Mouse (Mus musculus) kidney, embryonic 16.5 days (tissue): ENCODE results near the gene Tmem158. TPM values are rescaled to one million over a fixed set of nuclear protein-coding genes. Genes with fewer than 3 reads are reported as not detected.

Source experiments
- ATAC-seq: fragments of 200-750 bp; cut with Nextera tagmentation; 2 replicates; pipeline ENCODE4 v1.8.0; 2017; ENCODE audit warnings: moderate TSS enrichment; ENCODE audit not compliant: low FRiP score, low TSS enrichment
- H3K27ac ChIP-seq: fragments of 300-500 bp; sonication (generic); 2 replicates; pipeline ENCODE4 v1.5.1; 2014; ENCODE audit warnings: low read length
- H3K27me3 ChIP-seq: fragments of 300-500 bp; sonication (generic); 2 replicates; pipeline ENCODE4 v1.6.1; 2014; ENCODE audit warnings: low read length, control low read depth, mixed read lengths; ENCODE audit not compliant: insufficient read depth
- H3K36me3 ChIP-seq: fragments of 300-500 bp; sonication (generic); 2 replicates; pipeline ENCODE4 v1.6.1; 2014; ENCODE audit warnings: low read length, control low read depth, mixed read lengths; ENCODE audit not compliant: insufficient read depth
- H3K4me1 ChIP-seq: fragments of 300-500 bp; sonication (generic); 2 replicates; pipeline ENCODE4 v1.6.1; 2014; ENCODE audit warnings: low read length, control low read depth, mixed read lengths; ENCODE audit not compliant: insufficient read depth
- H3K4me2 ChIP-seq: fragments of 300-500 bp; sonication (generic); replicated peaks from 2 replicates; pipeline ENCODE4 v1.6.1; 2014; ENCODE audit warnings: low read depth, low read length
- H3K4me3 ChIP-seq: fragments of 300-500 bp; sonication (generic); 2 replicates; pipeline ENCODE4 v1.5.1; 2014; ENCODE audit warnings: mild to moderate bottlenecking, low read length
- H3K9ac ChIP-seq: fragments of 300-500 bp; sonication (generic); replicated peaks from 2 replicates; pipeline ENCODE4 v1.6.1; 2014; ENCODE audit warnings: low read length
- H3K9me3 ChIP-seq: fragments of 300-500 bp; sonication (generic); 2 replicates; pipeline ENCODE4 v1.6.1; 2016; ENCODE audit warnings: low read length, control low read depth
- WGBS: fragments of 180-500 bp; shearing (Covaris S2); extraction: QIAGEN DNeasy Blood & Tissue Kit; methylation state at CpG from one replicate; pipeline ENCODE4 v1.1.7; 2014; 5-methylcytosine and 5-hydroxymethylcytosine counted together
- polyA plus RNA-seq: library from polyadenylated mRNA; unstranded; fragments of >200 nt; fragmentation: Nextera tagmentation; extraction: Ambion mirVana; gene quantifications from 2 replicates; pipeline ENCODE4 v1.2.1, GENCODE M21; 2015

The Tmem158 gene
- polyA plus RNA-seq, 1 experiment from 2014 or later, result 4.7 TPM

GRCm38 (mm10) chr9:123285623-123286022 is 25.1 kb upstream of the Tmem158 start:
- Histone ChIP-seq H3K9ac (no peak overlapping the region), H3K36me3 (no peaks in the 10 kb centered on the region), H3K27ac (no peak overlapping the region), H3K27me3 (0 out of 2 replicates have a peak, but pooled peaks cover 2% of the 10 kb centered on the region), H3K4me1 (no peaks in the 10 kb centered on the region), H3K9me3 (no peaks in the 10 kb centered on the region), H3K4me2 (no peak overlapping the region), H3K4me3 (no peak overlapping the region)
- no peak for ATAC-seq
- WGBS, result 40% methylated on average over 4 of the region's 4 CpGs

DNA sequence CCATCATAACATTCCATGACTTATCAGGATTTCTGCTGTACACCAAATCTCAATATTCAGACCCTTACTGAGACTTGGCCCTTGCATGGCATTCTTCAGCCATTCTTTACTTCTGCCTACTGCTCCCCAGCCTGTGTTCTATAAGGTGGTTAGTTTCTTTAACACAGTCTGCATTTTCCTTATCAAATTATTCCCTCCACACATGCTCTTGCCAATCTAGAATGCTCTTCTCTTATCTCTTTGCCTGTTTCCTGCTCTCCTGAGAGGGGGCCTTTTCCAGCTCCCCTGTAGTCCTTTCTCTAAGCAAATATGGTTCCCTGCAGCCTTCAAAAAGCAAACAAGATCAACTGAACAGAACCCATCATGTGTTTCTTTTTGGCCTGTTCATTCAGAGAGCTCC is 20.2 kb upstream of the Tmem158 start:
- Histone ChIP-seq H3K9ac (no peak overlapping the region), H3K4me3 (no peak overlapping the region), H3K27ac (no peak overlapping the region), H3K9me3 (no peaks in the 10 kb centered on the region), H3K27me3 (no peaks in the 10 kb centered on the region), H3K4me1 (no peaks in the 10 kb centered on the region), H3K36me3 (no peaks in the 10 kb centered on the region), H3K4me2 (no peak overlapping the region)
- no peak for ATAC-seq

DNA sequence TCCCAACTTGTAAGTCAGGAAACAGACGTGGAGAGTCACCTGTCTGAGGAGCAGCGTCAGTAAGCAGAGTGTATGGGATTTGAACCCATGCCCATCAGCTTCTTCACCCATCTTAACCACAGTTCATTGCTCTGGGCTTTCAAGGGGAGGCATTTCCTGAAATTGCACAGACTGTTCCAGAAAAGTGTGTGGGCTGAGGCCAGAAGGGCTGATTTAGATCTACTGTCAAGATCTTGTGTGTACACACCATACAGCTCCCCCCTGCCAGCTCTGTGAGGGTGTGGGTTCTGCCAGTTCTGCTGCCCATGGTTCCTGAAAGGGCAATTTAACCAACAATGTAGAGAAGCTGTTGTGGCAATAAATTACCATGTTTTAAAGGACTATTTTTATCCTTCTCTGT is 17.4 kb upstream of the Tmem158 start:
- WGBS, result 76% methylated on average over 2 of the region's 2 CpGs

DNA sequence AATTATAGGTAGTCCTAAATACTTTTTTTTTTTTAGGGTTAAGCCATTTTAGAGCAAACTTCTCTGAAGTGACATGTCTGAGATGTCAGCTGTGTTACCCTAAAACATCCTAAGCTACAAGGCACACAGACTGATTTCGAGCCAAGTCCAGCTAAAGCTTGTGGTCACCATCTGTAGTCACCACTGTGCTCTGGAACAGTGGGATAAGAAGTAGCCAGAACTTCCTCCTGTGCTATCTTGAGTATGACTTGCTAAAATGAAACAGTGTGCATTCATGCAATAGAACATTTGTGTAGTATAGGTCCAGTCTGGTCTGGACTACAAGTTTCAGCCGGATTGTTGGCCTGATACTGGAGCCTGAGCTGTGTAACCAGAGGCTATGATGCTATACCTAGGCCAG is 14.8 kb upstream of the Tmem158 start:
- no peak overlapping the region for H3K4me3 ChIP-seq
- no peaks in the 10 kb centered on the region for H3K27me3 ChIP-seq
- no peak for ATAC-seq
- no peak overlapping the region for H3K9ac ChIP-seq
- H3K9me3 ChIP-seq, result no peaks in the 10 kb centered on the region
- no peak overlapping the region for H3K4me2 ChIP-seq
- H3K4me1 ChIP-seq, result no peaks in the 10 kb centered on the region
- H3K36me3 ChIP-seq, result no peaks in the 10 kb centered on the region
- 86% methylated on average over 2 of the region's 2 CpGs for WGBS
- no peak overlapping the region for H3K27ac ChIP-seq

More for the DNA sequence above, 17.4 kb upstream of the Tmem158 start:
- Histone ChIP-seq H3K4me1 (no peaks in the 10 kb centered on the region), H3K27me3 (no peaks in the 10 kb centered on the region), H3K4me3 (no peak overlapping the region), H3K36me3 (no peaks in the 10 kb centered on the region), H3K27ac (no peak overlapping the region), H3K9me3 (no peaks in the 10 kb centered on the region), H3K9ac (no peak overlapping the region), H3K4me2 (no peak overlapping the region)
- ATAC-seq, result no peak

- Histone ChIP-seq H3K4me3 (no peak overlapping the region), H3K9ac (no peak overlapping the region), H3K27ac (no peak overlapping the region), H3K36me3 (no peaks in the 10 kb centered on the region), H3K4me1 (no peaks in the 10 kb centered on the region), H3K4me2 (no peak overlapping the region), H3K27me3 (no peaks in the 10 kb centered on the region), H3K9me3 (no peaks in the 10 kb centered on the region)
- WGBS, result 81% methylated on average over 5 of the region's 5 CpGs
- no peak for ATAC-seq
Measured at GRCm38 (mm10) chr9:123274674-123275073, 14.1 kb upstream of the Tmem158 start.

GRCm38 (mm10) chr9:123273876-123274275 is 13.3 kb upstream of the Tmem158 start:
- no peak overlapping the region for H3K4me2 ChIP-seq
- no peaks in the 10 kb centered on the region for H3K27me3 ChIP-seq
- WGBS, result 38% methylated on average over 2 of the region's 2 CpGs
- no peaks in the 10 kb centered on the region for H3K36me3 ChIP-seq
- no peaks in the 10 kb centered on the region for H3K4me1 ChIP-seq
- H3K9me3 ChIP-seq, result no peaks in the 10 kb centered on the region
- ATAC-seq, result no peak
- H3K27ac ChIP-seq, result no peak overlapping the region
- no peak overlapping the region for H3K9ac ChIP-seq
- no peak overlapping the region for H3K4me3 ChIP-seq

- WGBS, result 76% methylated on average over 4 of the region's 4 CpGs
- H3K9ac ChIP-seq, result no peak overlapping the region
- H3K36me3 ChIP-seq, result no peaks in the 10 kb centered on the region
Measured at GRCm38 (mm10) chr9:123271552-123271951, 11.0 kb upstream of the Tmem158 start.

DNA sequence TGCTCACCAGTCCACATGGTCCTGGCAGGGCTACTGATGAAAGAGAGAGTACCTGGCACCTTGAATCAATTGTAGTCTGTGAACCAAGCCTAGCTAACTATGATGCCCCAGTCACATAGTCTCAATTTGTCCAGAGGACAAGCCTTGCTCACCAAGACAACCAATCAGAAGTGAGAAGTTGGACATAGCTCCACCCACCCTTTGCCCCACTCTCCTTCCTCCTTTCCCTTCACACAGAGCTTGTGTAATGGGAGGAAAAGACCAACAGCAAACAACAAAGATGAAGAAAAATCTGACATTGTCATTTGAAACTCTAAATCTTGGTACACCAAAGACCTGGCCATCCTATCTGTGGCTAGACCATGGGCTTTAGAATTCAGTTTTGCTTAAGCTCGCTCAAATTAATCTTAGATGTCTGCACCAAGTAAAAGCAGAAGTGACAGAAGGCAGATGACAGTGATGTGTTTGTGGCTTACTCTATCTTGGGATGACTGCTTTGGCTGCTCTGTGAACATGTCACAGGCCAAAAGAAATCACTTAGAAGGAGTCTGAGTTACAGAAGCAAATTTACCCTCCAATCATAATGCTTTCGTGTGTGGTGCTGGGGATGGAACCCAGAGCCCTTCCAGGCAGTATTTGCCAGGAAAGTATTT is 9.5 kb upstream of the Tmem158 start:
- no peak overlapping the region for H3K4me2 ChIP-seq
- no peaks in the 10 kb centered on the region for H3K9me3 ChIP-seq
- no peak overlapping the region for H3K9ac ChIP-seq
- H3K27ac ChIP-seq, result no peak overlapping the region
- H3K36me3 ChIP-seq, result no peaks in the 10 kb centered on the region
- ATAC-seq, result no peak
- 92% methylated on average over 2 of the region's 2 CpGs for WGBS
- no peaks in the 10 kb centered on the region for H3K27me3 ChIP-seq
- H3K4me1 ChIP-seq, result no peaks in the 10 kb centered on the region
- no peak overlapping the region for H3K4me3 ChIP-seq

More at GRCm38 (mm10) chr9:123271552-123271951, 11.0 kb upstream of the Tmem158 start:
- H3K4me1 ChIP-seq, result no peaks in the 10 kb centered on the region
- H3K27ac ChIP-seq, result no peak overlapping the region
- no peak overlapping the region for H3K4me3 ChIP-seq
- no peak for ATAC-seq
- H3K9me3 ChIP-seq, result no peaks in the 10 kb centered on the region
- H3K27me3 ChIP-seq, result no peaks in the 10 kb centered on the region
- no peak overlapping the region for H3K4me2 ChIP-seq

DNA sequence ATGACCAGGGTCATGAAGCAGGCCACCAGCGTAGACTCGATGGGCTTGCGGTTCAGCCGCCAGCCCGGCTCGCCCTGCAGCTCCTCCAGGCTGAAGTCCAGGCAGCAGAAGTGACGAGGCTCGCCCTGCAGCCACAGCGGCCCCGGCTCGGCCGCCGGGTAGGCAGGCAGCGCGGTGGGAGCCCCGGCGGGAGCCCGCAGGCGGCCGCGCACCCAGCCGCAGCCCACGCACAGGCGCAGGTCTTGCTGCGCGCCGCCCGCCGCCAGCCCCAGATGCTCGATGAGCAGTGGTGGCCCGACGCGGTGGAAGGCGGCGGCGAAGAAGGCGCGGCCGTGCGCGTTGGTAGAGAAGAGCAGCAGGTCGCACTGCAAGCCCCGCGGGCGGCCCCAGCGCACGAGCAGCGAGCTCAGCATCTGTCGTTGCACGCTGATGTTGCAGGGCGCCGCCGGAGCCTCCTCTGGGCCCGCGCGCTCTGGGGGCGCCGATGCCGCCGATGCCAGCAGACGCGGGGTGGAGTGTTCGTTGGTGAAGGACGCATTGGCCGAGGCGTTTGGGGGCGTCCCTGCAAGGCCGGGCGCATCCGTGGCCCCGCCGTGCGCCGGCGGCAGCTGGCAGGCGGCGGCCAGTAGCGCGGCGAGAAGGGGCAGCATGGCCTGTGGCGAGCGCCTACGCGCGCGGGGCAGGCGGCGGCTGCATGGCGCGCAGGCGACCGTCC is 511 bp downstream of the Tmem158 start:
- H3K4me2 ChIP-seq, result peak overlapping the region; percentile 96
- peak; percentile 83 for ATAC-seq
- H3K27me3 ChIP-seq, result peaks cover 6% of the 10 kb centered on the region
- H3K9ac ChIP-seq, result peak overlapping the region; percentile 74
- peak overlapping the region; percentile 69 for H3K4me3 ChIP-seq
- under 1% methylated on average over 91 of the region's 92 CpGs for WGBS
- H3K27ac ChIP-seq, result no peak overlapping the region
- peaks cover 8% of the 10 kb centered on the region; the same call in 1 of the 2 replicates for H3K4me1 ChIP-seq
- H3K9me3 ChIP-seq, result no peaks in the 10 kb centered on the region
- no peaks in the 10 kb centered on the region for H3K36me3 ChIP-seq

- H3K4me1 ChIP-seq, result peaks cover 8% of the 10 kb centered on the region; the same call in 1 of the 2 replicates
- no peaks in the 10 kb centered on the region for H3K9me3 ChIP-seq
- H3K4me2 ChIP-seq, result peak overlapping the region; percentile 96
- no peak overlapping the region for H3K27ac ChIP-seq
- H3K36me3 ChIP-seq, result no peaks in the 10 kb centered on the region
- H3K4me3 ChIP-seq, result peak overlapping the region; percentile 69
- ATAC-seq, result peak; percentile 32; the same call in 1 of the 2 replicates
- peak overlapping the region; percentile 74 for H3K9ac ChIP-seq
- WGBS, result under 1% methylated on average over 43 of the region's 45 CpGs
- H3K27me3 ChIP-seq, result peaks cover 6% of the 10 kb centered on the region
Measured at GRCm38 (mm10) chr9:123259461-123259895, 1.1 kb downstream of the Tmem158 start.
